9 mouse cellular contexts compared by ENCODE assay signal in the genomic region with DNA sequence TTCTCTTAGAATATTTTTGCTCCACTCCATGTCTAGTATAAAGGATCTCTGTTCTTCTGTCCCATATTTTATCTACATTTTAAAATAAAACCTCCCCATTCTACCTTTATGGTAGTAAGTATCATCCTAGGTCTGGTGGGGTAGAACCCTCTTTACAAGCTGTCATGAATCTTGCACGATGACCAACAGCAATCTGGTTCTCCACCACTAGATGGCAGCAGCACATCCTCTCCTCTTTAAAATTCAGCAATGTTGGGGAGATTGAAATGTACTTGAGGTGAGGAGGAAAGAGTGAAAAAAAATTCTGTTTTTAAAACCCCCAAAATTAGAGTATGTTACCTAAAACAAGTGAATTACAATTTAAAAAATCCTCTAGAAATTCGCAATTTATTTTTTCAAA.
DNase-seq lines count a peak whose midpoint lies in the region; ATAC-seq and TF ChIP-seq lines count a peak whose summit lies in the region.
"Had no signal": no experiment of that assay in that cellular context is flagged by ENCODE, and none has a peak within 500 bp of the region (broad histone marks: within the 10 kb centered on the region; RNA-seq: fewer than 3 reads in every experiment).

No protein-coding gene starts in this region.

- H3K4me2 ChIP-seq in kidney, embryonic 16.5 days (replicated peaks; ENCODE audit: low read depth, low read length): no peak overlapping the region
- H3K4me2 ChIP-seq in liver, embryonic 11.5 days: no peak overlapping the region
- H3K4me2 ChIP-seq: heart, embryonic 13.5 days; neural tube, embryonic 13.5 days had no signal

- peak; percentile 83; the same call in 1 of the 2 replicates for TF ChIP-seq CTCF in brain, embryonic 14.5 days (IDR thresholded peaks at IDR 0.05; ENCODE audit: borderline replicate concordance, extremely low read depth, insufficient read depth, insufficient read length)

- no peak for TF ChIP-seq POLR2A in brain, embryonic 14.5 days (IDR thresholded peaks at IDR 0.05; ENCODE audit: borderline replicate concordance, extremely low read depth, insufficient read depth, insufficient read length, poor library complexity, severe bottlenecking)

- H3K27me3 ChIP-seq in kidney, embryonic 16.5 days (ENCODE audit: insufficient read depth, low read length): no peaks in the 10 kb centered on the region
- no peaks in the 10 kb centered on the region for H3K27me3 ChIP-seq in liver, embryonic 11.5 days (replicated peaks; ENCODE audit: control insufficient read depth, insufficient read depth, low read length)
- H3K27me3 ChIP-seq: heart, embryonic 13.5 days; neural tube, embryonic 13.5 days had no signal

- H3K9ac ChIP-seq in kidney, embryonic 16.5 days (replicated peaks; ENCODE audit: low read length): no peak overlapping the region
- no peak overlapping the region for H3K9ac ChIP-seq in liver, embryonic 11.5 days (ENCODE audit: low read depth, low read length)
- H3K9ac ChIP-seq: heart, embryonic 13.5 days; neural tube, embryonic 13.5 days had no signal

- H3K4me3 ChIP-seq in kidney, embryonic 16.5 days (ENCODE audit: low read length): no peak overlapping the region
- H3K4me3 ChIP-seq in liver, embryonic 11.5 days (ENCODE audit: low read depth, low read length): no peak overlapping the region
- H3K4me3 ChIP-seq: heart, embryonic 13.5 days; neural tube, embryonic 13.5 days had no signal

- no peaks in the 10 kb centered on the region for H3K9me3 ChIP-seq in kidney, embryonic 16.5 days (ENCODE audit: low read length)
- no peaks in the 10 kb centered on the region for H3K9me3 ChIP-seq in liver, embryonic 11.5 days (ENCODE audit: control insufficient read depth, low read length)
- H3K9me3 ChIP-seq: heart, embryonic 13.5 days; neural tube, embryonic 13.5 days had no signal

- 27% methylated on average over 2 of the region's 2 CpGs for WGBS in kidney, embryonic 16.5 days
- WGBS in liver, embryonic 11.5 days: 29% methylated on average over 2 of the region's 2 CpGs

- peak; percentile 5 for DNase-seq in thymus, postnatal 14 days
- no peak for DNase-seq in thymus, postnatal 10 days (ENCODE audit: low spot score in 2 of 2)
- peak; percentile 75 for DNase-seq in brain, embryonic 14.5 days (ENCODE audit: low read depth)
- peak; percentile 2 for DNase-seq in fibroblast of lung, adult 2 months (ENCODE audit: low read depth)
- peak; percentile 32 for DNase-seq in liver, embryonic 11.5 days (ENCODE audit: low spot score)
- peak; percentile 44 for DNase-seq in right cerebral cortex, postnatal 25 days

- H3K36me3 ChIP-seq in kidney, embryonic 16.5 days (ENCODE audit: insufficient read depth, low read length): no peaks in the 10 kb centered on the region
- H3K36me3 ChIP-seq in liver, embryonic 11.5 days (ENCODE audit: control insufficient read depth, insufficient read depth, low read length): no peaks in the 10 kb centered on the region
- H3K36me3 ChIP-seq: heart, embryonic 13.5 days; neural tube, embryonic 13.5 days had no signal

- no peak overlapping the region for H3K27ac ChIP-seq in kidney, embryonic 16.5 days (ENCODE audit: low read length)
- H3K27ac ChIP-seq in liver, embryonic 11.5 days (ENCODE audit: low read depth, low read length): no peak overlapping the region
- H3K27ac ChIP-seq: heart, embryonic 13.5 days; neural tube, embryonic 13.5 days had no signal

- ATAC-seq in kidney, embryonic 16.5 days (ENCODE audit: low FRiP score, low TSS enrichment): peak; percentile 31; the same call in 1 of the 2 replicates
- ATAC-seq in liver, embryonic 11.5 days (replicated peaks; ENCODE audit: low FRiP score): no peak

- H3K4me1 ChIP-seq in kidney, embryonic 16.5 days (ENCODE audit: insufficient read depth, low read length): no peaks in the 10 kb centered on the region
- no peaks in the 10 kb centered on the region for H3K4me1 ChIP-seq in liver, embryonic 11.5 days (replicated peaks; ENCODE audit: control insufficient read depth, insufficient read depth, low read length)
- H3K4me1 ChIP-seq: heart, embryonic 13.5 days; neural tube, embryonic 13.5 days had no signal

Comparison
In these comparisons a context has a peak if more than half of its experiments do, and no peak if none do; other contexts are left out.
1. DNase-seq: peak in thymus, postnatal 14 days (single experiment), brain, embryonic 14.5 days (single experiment), fibroblast of lung, adult 2 months (single experiment), liver, embryonic 11.5 days (single experiment) and right cerebral cortex, postnatal 25 days (single experiment); none in thymus, postnatal 10 days (0 of 2).